Mouse (Mus musculus) liver, adult 2 months (tissue): Measurements from ENCODE around the gene Galr3.

Experiments used
- CTCF ChIP-seq: fragments of 200-500 bp; IDR thresholded peaks from 2 replicates; pipeline ENCODE4 v1.5.1; 2011; ENCODE audit warnings: low read depth, low read length, control low read depth
- POLR2A ChIP-seq: fragments of 200-500 bp; IDR thresholded peaks from 2 replicates; pipeline ENCODE4 v1.6.1; 2011; ENCODE audit warnings: low read length, control low read depth; ENCODE audit not compliant: insufficient read depth; ENCODE audit errors: extremely low read depth

- no peak for TF ChIP-seq CTCF
- TF ChIP-seq POLR2A = no peak
Observed at GRCm38 (mm10) chr15:79027291-79028205, 14.1 kb upstream of the Galr3 start.
